Mouse (Mus musculus): ENCODE measurements around the gene Tmem41b. TPM values are rescaled to one million over a fixed set of nuclear protein-coding genes. Genes with fewer than 3 reads are reported as not detected.

Gene Tmem41b
- total RNA-seq, 1 experiment = 154 TPM

GRCm38 (mm10) chr7:109928365-109928764, 58.4 kb downstream of the Tmem41b start:
- no peaks in the 10 kb centered on the region for H3K36me3 ChIP-seq (ENCODE audit: control insufficient read depth, insufficient read depth, low read length, poor library complexity, severe bottlenecking)

GRCm38 (mm10) chr7:109924965-109925364, 61.8 kb downstream of the Tmem41b start:
- in situ Hi-C loops (cut with MboI; ENCODE audit: low sequenced_read_pairs in 2 of 2, unreplicated experiment in 2 of 2) = no loop called here
- DNase-seq (ENCODE audit: low read depth, low spot score) = no peak
- 0 out of 4 replicates have a peak, but pooled peaks cover 0 to 2% of the 10 kb centered on the region in 2 experiments for H3K4me1 ChIP-seq (ENCODE audit: control insufficient read depth in 2 of 2, insufficient read depth in 2 of 2, low read length in 2 of 2, poor library complexity in 1 of 2)
- H3K36me3 ChIP-seq (ENCODE audit: control insufficient read depth, insufficient read depth, low read length, poor library complexity, severe bottlenecking) = 0 out of 2 replicates have a peak, but pooled peaks cover 4% of the 10 kb centered on the region
- H3K9ac ChIP-seq (ENCODE audit: insufficient read depth, low read depth, low read length, poor library complexity, severe bottlenecking) = no peak overlapping the region
- H3K4me3 ChIP-seq (ENCODE audit: insufficient read depth in 1 of 2, low read depth in 1 of 2, low read length in 2 of 2, poor library complexity in 1 of 2, severe bottlenecking in 1 of 2) = no peak overlapping the region
- H3K27ac ChIP-seq (ENCODE audit: insufficient read depth, low read depth, low read length, poor library complexity, severe bottlenecking) = no peak overlapping the region
- TF ChIP-seq MAFK (IDR thresholded peaks at IDR 0.05; ENCODE audit: insufficient read depth, low read depth, low read length) = no peak
- no peak for TF ChIP-seq ZNF384 (IDR thresholded peaks at IDR 0.05; ENCODE audit: low read depth, low read length)
- no peak for TF ChIP-seq HCFC1 (IDR thresholded peaks at IDR 0.05; ENCODE audit: borderline replicate concordance, insufficient read depth, low read length)
- no peak for TF ChIP-seq CHD2 (IDR thresholded peaks at IDR 0.05; ENCODE audit: low read depth, low read length)
- TF ChIP-seq ZC3H11A (IDR thresholded peaks at IDR 0.05; ENCODE audit: borderline replicate concordance, low read depth, low read length) = no peak
- no peaks in the 10 kb centered on the region for H3K9me3 ChIP-seq (ENCODE audit: control insufficient read depth, insufficient read depth, low read depth, low read length)

More at GRCm38 (mm10) chr7:109928365-109928764, 58.4 kb downstream of the Tmem41b start:
- in situ Hi-C loops (cut with MboI; ENCODE audit: low sequenced_read_pairs in 2 of 2, unreplicated experiment in 2 of 2) = no loop called here
- Histone ChIP-seq H3K4me1 (ENCODE audit: control insufficient read depth in 2 of 2, insufficient read depth in 2 of 2, low read length in 2 of 2, poor library complexity in 1 of 2) (0 out of 4 replicates have a peak, but pooled peaks cover 0 to 2% of the 10 kb centered on the region in 2 experiments), H3K9ac (ENCODE audit: insufficient read depth, low read depth, low read length, poor library complexity, severe bottlenecking) (no peak overlapping the region), H3K27ac (ENCODE audit: insufficient read depth, low read depth, low read length, poor library complexity, severe bottlenecking) (no peak overlapping the region), H3K4me3 (ENCODE audit: insufficient read depth in 1 of 2, low read depth in 1 of 2, low read length in 2 of 2, poor library complexity in 1 of 2, severe bottlenecking in 1 of 2) (no peak overlapping the region), H3K9me3 (ENCODE audit: control insufficient read depth, insufficient read depth, low read depth, low read length) (no peaks in the 10 kb centered on the region)
- TF ChIP-seq HCFC1 (IDR thresholded peaks at IDR 0.05; ENCODE audit: borderline replicate concordance, insufficient read depth, low read length) (no peak), CHD2 (IDR thresholded peaks at IDR 0.05; ENCODE audit: low read depth, low read length) (no peak), ZC3H11A (IDR thresholded peaks at IDR 0.05; ENCODE audit: borderline replicate concordance, low read depth, low read length) (no peak)
- DNase-seq (ENCODE audit: low read depth, low spot score) = no peak

DNA sequence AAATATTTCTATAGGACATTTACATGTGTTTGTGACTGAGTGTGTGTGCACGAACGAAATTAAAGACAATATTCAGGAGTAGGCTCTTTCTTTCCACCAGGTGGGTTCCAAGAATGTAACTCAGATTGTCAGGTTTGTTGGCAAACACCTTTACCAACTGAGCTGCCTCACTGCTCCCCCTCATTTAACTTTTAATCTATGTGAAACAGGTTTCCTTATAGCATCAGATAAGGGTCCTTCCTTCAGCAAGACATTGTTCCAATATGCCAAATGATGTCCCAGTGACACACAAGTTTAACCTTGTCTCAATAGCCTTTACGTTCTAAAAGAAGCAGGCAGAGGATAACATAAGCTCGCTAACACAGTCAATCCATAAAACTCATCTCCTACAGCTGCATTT, 63.8 kb downstream of the Tmem41b start:
- H3K9ac ChIP-seq (ENCODE audit: insufficient read depth, low read depth, low read length, poor library complexity, severe bottlenecking) = no peak overlapping the region
- H3K4me1 ChIP-seq (ENCODE audit: control insufficient read depth in 2 of 2, insufficient read depth in 2 of 2, low read length in 2 of 2, poor library complexity in 1 of 2) = 0 out of 4 replicates have a peak, but pooled peaks cover 0 to 2% of the 10 kb centered on the region in 2 experiments
- in situ Hi-C loops (cut with MboI; ENCODE audit: low sequenced_read_pairs in 2 of 2, unreplicated experiment in 2 of 2) = no loop called here
- H3K27ac ChIP-seq (ENCODE audit: insufficient read depth, low read depth, low read length, poor library complexity, severe bottlenecking) = no peak overlapping the region
- no peak overlapping the region for H3K4me3 ChIP-seq (ENCODE audit: insufficient read depth in 1 of 2, low read depth in 1 of 2, low read length in 2 of 2, poor library complexity in 1 of 2, severe bottlenecking in 1 of 2)
- DNase-seq (ENCODE audit: low read depth, low spot score) = no peak
- H3K9me3 ChIP-seq (ENCODE audit: control insufficient read depth, insufficient read depth, low read depth, low read length) = no peaks in the 10 kb centered on the region
- TF ChIP-seq HCFC1 (IDR thresholded peaks at IDR 0.05; ENCODE audit: borderline replicate concordance, insufficient read depth, low read length) (no peak), ZC3H11A (IDR thresholded peaks at IDR 0.05; ENCODE audit: borderline replicate concordance, low read depth, low read length) (no peak), CHD2 (IDR thresholded peaks at IDR 0.05; ENCODE audit: low read depth, low read length) (no peak), MAFK (IDR thresholded peaks at IDR 0.05; ENCODE audit: insufficient read depth, low read depth, low read length) (no peak), ZNF384 (IDR thresholded peaks at IDR 0.05; ENCODE audit: low read depth, low read length) (no peak)
- peaks cover 7% of the 10 kb centered on the region; the same call in 1 of the 2 replicates for H3K36me3 ChIP-seq (ENCODE audit: control insufficient read depth, insufficient read depth, low read length, poor library complexity, severe bottlenecking)

Other genes starting within 250 kb of the Tmem41b start
- 11.1 and 17.2 TPM in 2 replicates for gene Tmem9b, start 234.1 kb downstream of the Tmem41b start, total RNA-seq (2012; rRNA removed)
- 0.58 and 0.98 TPM in 2 replicates for gene Nrip3, start 204.9 kb downstream of the Tmem41b start, total RNA-seq (2012; rRNA removed)
- 0.58 and 0.89 TPM in 2 replicates for gene Scube2, start 121.2 kb downstream of the Tmem41b start, total RNA-seq (2012; rRNA removed)
- 27.1 and 28.8 TPM in 2 replicates for gene Dennd5a, start 26.5 kb downstream of the Tmem41b start, total RNA-seq (2012; rRNA removed)
- gene Ipo7, start 31.3 kb upstream of the Tmem41b start, total RNA-seq (2012; rRNA removed) = 145 and 161 TPM in 2 replicates
- gene Zfp143, start 74.3 kb upstream of the Tmem41b start, total RNA-seq (2012; rRNA removed) = 23.1 and 24.0 TPM in 2 replicates
- 16.5 and 16.7 TPM in 2 replicates for gene Wee1, start 135.1 kb upstream of the Tmem41b start, total RNA-seq (2012; rRNA removed)
- gene Swap70, start 234.8 kb upstream of the Tmem41b start, total RNA-seq (2012; rRNA removed) = 26.3 and 28.7 TPM in 2 replicates